Mouse (Mus musculus): ENCODE data around the gene Ksr2. TPM values are rescaled to one million over a fixed set of nuclear protein-coding genes. Genes with fewer than 3 reads are reported as not detected.
A peak's percentile ranks its signal among the peaks of the same experiment; 100 is the strongest.
"Not testable (repeated sequence)": the region's sequence is repeated elsewhere in the genome, so short reads cannot be mapped to it uniquely, and the experiment has no call there.

Gene Ksr2
- total and polyA plus RNA-seq, 2 experiments = 0.06 to 0.09 TPM

DNA sequence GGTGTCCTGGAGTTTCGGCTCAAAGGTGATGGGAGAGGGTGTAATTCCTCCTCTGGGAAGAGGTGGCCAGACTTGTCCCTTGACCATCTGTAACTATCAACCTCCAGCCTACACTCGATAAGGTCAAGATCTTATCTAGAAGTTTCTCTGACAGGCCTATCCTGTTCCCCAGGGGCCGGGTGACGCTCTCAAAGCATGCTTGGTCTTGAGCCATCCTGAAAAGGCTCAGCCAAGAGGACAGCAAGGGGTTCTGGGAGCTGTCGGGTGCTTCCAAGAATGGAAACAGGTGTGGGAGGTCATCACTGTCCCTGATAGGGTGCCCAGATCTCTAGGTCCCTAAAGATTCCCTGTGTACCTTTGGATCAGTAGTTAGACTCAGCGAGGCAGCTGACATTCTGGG lies 4.4 kb upstream of the Ksr2 start:
- Histone ChIP-seq H3K27me3 (ENCODE audit: control insufficient read depth, insufficient read depth, low read length) (peaks cover 9% of the 10 kb centered on the region), H3K79me2 (ENCODE audit: control insufficient read depth, insufficient read depth, low read length) (no peaks in the 10 kb centered on the region), H3K4me1 (ENCODE audit: control insufficient read depth, insufficient read depth, low read length) (peaks cover 4% of the 10 kb centered on the region; the same call in 1 of the 2 replicates), H3K9ac (ENCODE audit: low read depth, low read length) (no peak overlapping the region), H3K27ac (replicated peaks; ENCODE audit: insufficient read depth, low read depth, low read length) (no peak overlapping the region), H3K36me3 (ENCODE audit: control insufficient read depth, insufficient read depth, low read length) (no peaks in the 10 kb centered on the region), H3K4me3 (ENCODE audit: insufficient read depth, low read depth, low read length) (no peak overlapping the region)
- TF ChIP-seq CTCF (IDR thresholded peaks at IDR 0.05; ENCODE audit: low read depth, low read length) = no peak
- no peak for TF ChIP-seq POLR2A (IDR thresholded peaks at IDR 0.05; ENCODE audit: extremely low read depth, insufficient read depth, low read length)
- WGBS = 66% methylated on average over 6 of the region's 6 CpGs
- no peak for DNase-seq (ENCODE audit: extremely low read depth, low read depth, low spot score)

- Histone ChIP-seq H3K27me3 (ENCODE audit: control insufficient read depth, insufficient read depth, low read length) (peaks cover 13% of the 10 kb centered on the region), H3K4me1 (ENCODE audit: control insufficient read depth, insufficient read depth, low read length) (peaks cover 4% of the 10 kb centered on the region; the same call in 1 of the 2 replicates), H3K4me3 (ENCODE audit: insufficient read depth, low read depth, low read length) (no peak overlapping the region), H3K79me2 (ENCODE audit: control insufficient read depth, insufficient read depth, low read length) (no peaks in the 10 kb centered on the region), H3K27ac (replicated peaks; ENCODE audit: insufficient read depth, low read depth, low read length) (no peak overlapping the region), H3K9ac (ENCODE audit: low read depth, low read length) (no peak overlapping the region), H3K36me3 (ENCODE audit: control insufficient read depth, insufficient read depth, low read length) (no peaks in the 10 kb centered on the region)
- no peak for DNase-seq (ENCODE audit: extremely low read depth, low read depth, low spot score)
- TF ChIP-seq CTCF (IDR thresholded peaks at IDR 0.05; ENCODE audit: low read depth, low read length) (no peak), POLR2A (IDR thresholded peaks at IDR 0.05; ENCODE audit: extremely low read depth, insufficient read depth, low read length) (no peak)
- WGBS = 8% methylated on average over 10 of the region's 10 CpGs
These were observed 811 bp downstream of the Ksr2 start for GRCm38 (mm10) chr5:117414611-117415010.

DNA sequence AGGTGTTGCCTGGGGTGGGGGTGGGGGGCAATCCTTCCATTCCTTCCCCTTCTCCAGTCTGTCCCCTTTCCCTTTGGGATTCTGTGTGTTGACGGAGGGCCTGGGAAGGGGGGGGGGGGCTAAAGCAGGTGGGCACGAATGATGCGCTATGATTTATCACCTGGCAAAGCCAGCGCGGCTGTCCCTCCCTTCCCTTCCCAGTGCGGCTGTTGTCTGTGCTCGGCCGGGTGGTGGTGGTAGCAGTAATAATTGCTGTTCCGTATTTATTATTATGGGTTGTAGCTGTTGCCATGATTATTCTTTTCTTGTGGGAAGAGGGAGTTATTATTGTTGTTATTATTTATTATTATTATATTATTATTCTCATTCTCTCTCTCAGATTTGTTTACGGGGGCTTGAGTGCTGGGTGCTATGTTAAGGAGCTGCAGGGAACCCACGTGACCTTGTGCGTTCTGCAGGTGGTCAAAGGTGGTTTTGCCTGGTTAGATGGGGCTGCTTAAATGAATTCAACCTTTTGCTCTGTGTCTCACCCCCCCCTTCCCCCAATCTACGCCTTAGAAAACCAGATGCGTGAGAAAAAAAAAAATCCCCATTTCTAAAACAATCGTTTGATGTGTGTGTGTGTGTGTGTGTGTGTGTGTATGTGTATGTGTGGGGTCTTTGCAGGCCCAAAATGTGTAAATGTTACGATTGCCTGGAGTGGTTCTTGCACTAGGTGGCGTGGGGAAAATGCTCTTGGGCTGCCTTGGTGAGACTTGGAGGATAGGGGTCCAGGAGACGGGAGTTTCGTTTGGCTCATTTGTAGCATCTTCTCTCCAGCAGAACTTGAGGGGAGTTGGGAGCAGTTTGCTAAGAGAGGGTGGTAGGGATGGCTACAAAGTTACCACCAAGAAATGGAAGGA lies 1.5 kb downstream of the Ksr2 start:
- H3K36me3 ChIP-seq (ENCODE audit: control insufficient read depth, insufficient read depth, low read length) = no peaks in the 10 kb centered on the region
- H3K9ac ChIP-seq (ENCODE audit: low read depth, low read length) = no peak overlapping the region
- no peak overlapping the region for H3K27ac ChIP-seq (replicated peaks; ENCODE audit: insufficient read depth, low read depth, low read length)
- no peak for DNase-seq (ENCODE audit: extremely low read depth, low read depth, low spot score)
- no peak overlapping the region for H3K4me3 ChIP-seq (ENCODE audit: insufficient read depth, low read depth, low read length)
- H3K4me1 ChIP-seq (ENCODE audit: control insufficient read depth, insufficient read depth, low read length) = peaks cover 4% of the 10 kb centered on the region; the same call in 1 of the 2 replicates
- peaks cover 13% of the 10 kb centered on the region for H3K27me3 ChIP-seq (ENCODE audit: control insufficient read depth, insufficient read depth, low read length)
- H3K79me2 ChIP-seq (ENCODE audit: control insufficient read depth, insufficient read depth, low read length) = no peaks in the 10 kb centered on the region
- TF ChIP-seq POLR2A (IDR thresholded peaks at IDR 0.05; ENCODE audit: extremely low read depth, insufficient read depth, low read length) (no peak), CTCF (IDR thresholded peaks at IDR 0.05; ENCODE audit: low read depth, low read length) (no peak)
- WGBS = 44% methylated on average over 19 of the region's 19 CpGs

DNA sequence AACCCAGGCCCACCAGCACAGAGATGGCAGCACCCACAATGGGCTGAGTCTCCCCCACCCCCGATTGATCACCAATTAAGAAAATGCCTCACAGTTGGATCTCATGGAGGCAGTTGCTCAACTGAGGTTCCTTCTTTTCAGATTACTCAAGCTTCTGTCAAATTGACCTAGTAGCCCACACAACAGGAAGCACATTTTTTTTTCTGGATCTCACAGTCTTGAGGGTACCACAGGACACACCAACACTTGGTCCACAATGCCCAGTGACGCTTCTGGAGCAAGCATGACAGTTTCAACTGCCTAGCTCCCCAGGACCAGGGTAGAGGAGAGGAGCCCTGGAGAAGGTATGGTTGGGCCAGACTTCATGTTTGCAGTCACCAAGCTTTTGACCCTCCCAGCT lies 3.6 kb downstream of the Ksr2 start:
- Histone ChIP-seq H3K27me3 (ENCODE audit: control insufficient read depth, insufficient read depth, low read length) (peaks cover 13% of the 10 kb centered on the region), H3K36me3 (ENCODE audit: control insufficient read depth, insufficient read depth, low read length) (no peaks in the 10 kb centered on the region), H3K9ac (ENCODE audit: low read depth, low read length) (no peak overlapping the region), H3K27ac (replicated peaks; ENCODE audit: insufficient read depth, low read depth, low read length) (peak overlapping the region; percentile 48; the same call in 1 of the 2 replicates), H3K79me2 (ENCODE audit: control insufficient read depth, insufficient read depth, low read length) (no peaks in the 10 kb centered on the region), H3K4me3 (ENCODE audit: insufficient read depth, low read depth, low read length) (no peak overlapping the region), H3K4me1 (ENCODE audit: control insufficient read depth, insufficient read depth, low read length) (peaks cover 4% of the 10 kb centered on the region; the same call in 1 of the 2 replicates)
- DNase-seq (ENCODE audit: extremely low read depth, low read depth, low spot score) = peak; percentile 39
- TF ChIP-seq CTCF (IDR thresholded peaks at IDR 0.05; ENCODE audit: low read depth, low read length) (no peak), POLR2A (IDR thresholded peaks at IDR 0.05; ENCODE audit: extremely low read depth, insufficient read depth, low read length) (no peak)
- WGBS = 63% methylated on average over 2 of the region's 2 CpGs

DNA sequence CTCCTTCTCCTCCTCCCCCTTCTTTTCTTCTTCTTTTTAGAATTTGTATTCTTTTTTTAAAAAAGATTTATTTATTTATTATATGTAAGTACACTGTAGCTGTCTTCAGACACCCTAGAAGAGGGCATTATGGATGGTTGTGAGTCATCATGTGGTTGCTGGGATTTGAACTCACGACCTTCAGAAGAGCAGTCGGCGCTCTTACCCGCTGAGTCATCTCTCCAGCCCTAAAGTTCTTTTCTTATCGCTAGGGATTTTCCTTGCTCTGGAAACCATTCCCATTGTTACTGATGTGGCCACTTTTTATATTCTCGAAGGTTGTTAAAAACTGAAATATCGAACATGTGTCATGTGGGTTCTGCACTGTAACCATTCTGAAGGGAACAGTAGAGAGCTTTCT lies 19.7 kb downstream of the Ksr2 start:
- not testable (repeated sequence) for H3K4me3 ChIP-seq (ENCODE audit: insufficient read depth, low read depth, low read length); H3K9ac ChIP-seq (ENCODE audit: low read depth, low read length); H3K79me2 ChIP-seq (ENCODE audit: control insufficient read depth, insufficient read depth, low read length); H3K27ac ChIP-seq (replicated peaks; ENCODE audit: insufficient read depth, low read depth, low read length); H3K4me1 ChIP-seq (ENCODE audit: control insufficient read depth, insufficient read depth, low read length); H3K27me3 ChIP-seq (ENCODE audit: control insufficient read depth, insufficient read depth, low read length); H3K36me3 ChIP-seq (ENCODE audit: control insufficient read depth, insufficient read depth, low read length); DNase-seq (ENCODE audit: extremely low read depth, low read depth, low spot score)
- 85% methylated on average over 7 of the region's 7 CpGs for WGBS

DNA sequence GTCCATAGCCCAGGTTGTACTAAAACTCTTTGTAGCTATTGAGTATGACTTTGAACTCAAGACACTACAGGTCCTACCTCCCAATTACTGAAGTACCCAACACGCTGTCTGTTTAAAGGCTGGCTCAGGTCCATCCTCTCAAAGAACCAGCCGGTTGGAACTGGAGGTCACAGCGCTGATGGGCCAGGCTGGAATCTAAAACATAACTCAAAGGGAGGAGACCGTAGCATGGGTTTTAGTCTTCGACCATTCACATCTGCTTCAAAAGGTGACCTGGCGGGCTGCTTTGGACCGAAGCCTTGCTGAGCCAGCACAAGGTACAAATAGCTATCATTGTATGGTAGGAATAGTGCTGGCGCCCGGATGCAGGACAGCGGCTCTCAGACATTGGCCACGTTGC lies 26.5 kb downstream of the Ksr2 start:
- no peaks in the 10 kb centered on the region for H3K36me3 ChIP-seq (ENCODE audit: control insufficient read depth, insufficient read depth, low read length)
- H3K79me2 ChIP-seq (ENCODE audit: control insufficient read depth, insufficient read depth, low read length) = no peaks in the 10 kb centered on the region
- no peaks in the 10 kb centered on the region for H3K4me1 ChIP-seq (ENCODE audit: control insufficient read depth, insufficient read depth, low read length)
- H3K4me3 ChIP-seq (ENCODE audit: insufficient read depth, low read depth, low read length) = no peak overlapping the region
- no peak for DNase-seq (ENCODE audit: extremely low read depth, low read depth, low spot score)
- no peak for TF ChIP-seq POLR2A (IDR thresholded peaks at IDR 0.05; ENCODE audit: extremely low read depth, insufficient read depth, low read length)
- no peak for TF ChIP-seq CTCF (IDR thresholded peaks at IDR 0.05; ENCODE audit: low read depth, low read length)
- H3K27me3 ChIP-seq (ENCODE audit: control insufficient read depth, insufficient read depth, low read length) = no peaks in the 10 kb centered on the region
- 91% methylated on average over 11 of the region's 11 CpGs for WGBS
- H3K9ac ChIP-seq (ENCODE audit: low read depth, low read length) = no peak overlapping the region
- H3K27ac ChIP-seq (replicated peaks; ENCODE audit: insufficient read depth, low read depth, low read length) = no peak overlapping the region

Data from liver, adult 2 months (tissue).